Mouse (Mus musculus) midbrain, embryonic 16.5 days (tissue): ENCODE results near the gene Dspp. TPM values are rescaled to one million over a fixed set of nuclear protein-coding genes. Genes with fewer than 3 reads are reported as not detected.
A peak's percentile ranks its signal among the peaks of the same experiment; 100 is the strongest.

ENCODE experiments used
- ATAC-seq: fragments of 200-750 bp; cut with Nextera tagmentation; 2 replicates; pipeline ENCODE4 v1.8.0; 2017; ENCODE audit warnings: moderate TSS enrichment
- H3K27ac ChIP-seq: fragments of 300-500 bp; sonication (generic); 2 replicates; pipeline ENCODE4 v1.5.1; 2014; ENCODE audit warnings: mild to moderate bottlenecking, low read length, mixed read lengths
- H3K27me3 ChIP-seq: fragments of 300-500 bp; sonication (generic); 2 replicates; pipeline ENCODE4 v1.6.1; 2014; ENCODE audit warnings: low read depth, low read length, mixed read lengths; ENCODE audit not compliant: control insufficient read depth, insufficient read depth
- H3K36me3 ChIP-seq: fragments of 300-500 bp; sonication (generic); 2 replicates; pipeline ENCODE4 v1.6.1; 2014; ENCODE audit warnings: mild to moderate bottlenecking, low read length, moderate library complexity, mixed read lengths; ENCODE audit not compliant: control insufficient read depth, insufficient read depth
- H3K4me1 ChIP-seq: fragments of 300-500 bp; sonication (generic); 2 replicates; pipeline ENCODE4 v1.6.1; 2014; ENCODE audit warnings: mild to moderate bottlenecking, low read length, mixed read lengths; ENCODE audit not compliant: control insufficient read depth, insufficient read depth
- H3K4me2 ChIP-seq: fragments of 300-500 bp; sonication (generic); 2 replicates; pipeline ENCODE4 v1.6.1; 2014; ENCODE audit warnings: mild to moderate bottlenecking, low read length, mixed read lengths
- H3K4me3 ChIP-seq: fragments of 300-500 bp; sonication (generic); 2 replicates; pipeline ENCODE4 v1.5.1; 2014; ENCODE audit warnings: low read depth, mild to moderate bottlenecking, low read length, moderate library complexity, mixed read lengths
- H3K9ac ChIP-seq: fragments of 300-500 bp; sonication (generic); 2 replicates; pipeline ENCODE4 v1.6.1; 2014; ENCODE audit warnings: low read depth, low read length, mixed read lengths
- H3K9me3 ChIP-seq: fragments of 300-500 bp; sonication (generic); replicated peaks from 2 replicates; pipeline ENCODE4 v1.6.1; 2014; ENCODE audit warnings: mild to moderate bottlenecking, low read length, mixed read lengths; ENCODE audit not compliant: control insufficient read depth, poor library complexity, severe bottlenecking
- WGBS: fragments of 180-500 bp; shearing (Covaris S2); extraction: QIAGEN DNeasy Blood & Tissue Kit; methylation state at CpG from one replicate; pipeline ENCODE4 v1.1.7; 2014; 5-methylcytosine and 5-hydroxymethylcytosine counted together
- polyA plus RNA-seq: library from polyadenylated mRNA; unstranded; fragments of >200 nt; fragmentation: Nextera tagmentation; extraction: Ambion mirVana; gene quantifications from 2 replicates; pipeline ENCODE4 v1.2.1, GENCODE M21; 2015

Dspp gene
- polyA plus RNA-seq, 1 experiment from 2014 or later = not detected

- Histone ChIP-seq H3K4me1 (no peaks in the 10 kb centered on the region), H3K4me3 (no peak overlapping the region), H3K27me3 (no peaks in the 10 kb centered on the region), H3K36me3 (no peaks in the 10 kb centered on the region), H3K27ac (no peak overlapping the region), H3K9ac (no peak overlapping the region), H3K9me3 (no peaks in the 10 kb centered on the region), H3K4me2 (no peak overlapping the region)
- ATAC-seq = no peak
- WGBS = 84% methylated on average over 10 of the region's 10 CpGs
These were observed 32.5 kb upstream of the Dspp start for GRCm38 (mm10) chr5:104137920-104138541.

- Histone ChIP-seq H3K4me2 (no peak overlapping the region), H3K4me1 (no peaks in the 10 kb centered on the region), H3K4me3 (no peak overlapping the region), H3K27ac (no peak overlapping the region), H3K9ac (no peak overlapping the region), H3K36me3 (no peaks in the 10 kb centered on the region), H3K9me3 (no peaks in the 10 kb centered on the region), H3K27me3 (no peaks in the 10 kb centered on the region)
- no peak for ATAC-seq
- 79% methylated on average over 2 of the region's 2 CpGs for WGBS
These were observed 29.4 kb upstream of the Dspp start for GRCm38 (mm10) chr5:104141067-104141466.

- Histone ChIP-seq H3K36me3 (no peaks in the 10 kb centered on the region), H3K4me2 (no peak overlapping the region), H3K27me3 (no peaks in the 10 kb centered on the region), H3K9me3 (no peaks in the 10 kb centered on the region), H3K4me1 (no peaks in the 10 kb centered on the region), H3K9ac (no peak overlapping the region), H3K4me3 (no peak overlapping the region), H3K27ac (no peak overlapping the region)
- no peak for ATAC-seq
- WGBS = 85% methylated on average over 4 of the region's 4 CpGs
These were observed 26.5 kb upstream of the Dspp start for GRCm38 (mm10) chr5:104144057-104144456.

GRCm38 (mm10) chr5:104149349-104149748, 21.2 kb upstream of the Dspp start:
- Histone ChIP-seq H3K4me1 (no peaks in the 10 kb centered on the region), H3K27me3 (no peaks in the 10 kb centered on the region), H3K27ac (no peak overlapping the region), H3K9me3 (0 out of 2 replicates have a peak, but pooled peaks cover 2% of the 10 kb centered on the region), H3K36me3 (no peaks in the 10 kb centered on the region), H3K9ac (no peak overlapping the region), H3K4me2 (no peak overlapping the region), H3K4me3 (no peak overlapping the region)
- 83% methylated on average over 7 of the region's 7 CpGs for WGBS
- ATAC-seq = no peak

- 0 out of 2 replicates have a peak, but pooled peaks cover 2% of the 10 kb centered on the region for H3K9me3 ChIP-seq
- H3K4me1 ChIP-seq = no peaks in the 10 kb centered on the region
- no peak overlapping the region for H3K4me3 ChIP-seq
- ATAC-seq = no peak
- WGBS = 94% methylated on average over 6 of the region's 6 CpGs
- no peaks in the 10 kb centered on the region for H3K36me3 ChIP-seq
- H3K4me2 ChIP-seq = no peak overlapping the region
- no peak overlapping the region for H3K9ac ChIP-seq
- H3K27me3 ChIP-seq = no peaks in the 10 kb centered on the region
- no peak overlapping the region for H3K27ac ChIP-seq
These were observed 20.3 kb upstream of the Dspp start for GRCm38 (mm10) chr5:104150196-104150595.

GRCm38 (mm10) chr5:104157701-104158100, 12.8 kb upstream of the Dspp start:
- Histone ChIP-seq H3K9me3 (no peaks in the 10 kb centered on the region), H3K27ac (0 out of 2 replicates have a peak overlapping the region, but pooled peaks have one; percentile 30), H3K4me1 (no peaks in the 10 kb centered on the region), H3K4me2 (no peak overlapping the region), H3K9ac (no peak overlapping the region), H3K4me3 (no peak overlapping the region), H3K27me3 (no peaks in the 10 kb centered on the region), H3K36me3 (no peaks in the 10 kb centered on the region)
- no peak for ATAC-seq
- 97% methylated on average over 7 of the region's 7 CpGs for WGBS

GRCm38 (mm10) chr5:104158332-104159052, 12.0 kb upstream of the Dspp start:
- H3K27ac ChIP-seq = no peak overlapping the region
- H3K9me3 ChIP-seq = no peaks in the 10 kb centered on the region
- H3K4me2 ChIP-seq = no peak overlapping the region
- H3K27me3 ChIP-seq = no peaks in the 10 kb centered on the region
- H3K36me3 ChIP-seq = no peaks in the 10 kb centered on the region
- no peak overlapping the region for H3K4me3 ChIP-seq
- WGBS = 74% methylated on average over 7 of the region's 7 CpGs
- no peak overlapping the region for H3K9ac ChIP-seq
- no peaks in the 10 kb centered on the region for H3K4me1 ChIP-seq
- ATAC-seq = peak; percentile 58; the same call in 1 of the 2 replicates

- Histone ChIP-seq H3K9ac (no peak overlapping the region), H3K36me3 (no peaks in the 10 kb centered on the region), H3K4me2 (no peak overlapping the region), H3K4me1 (no peaks in the 10 kb centered on the region), H3K4me3 (no peak overlapping the region), H3K27me3 (no peaks in the 10 kb centered on the region), H3K9me3 (no peaks in the 10 kb centered on the region), H3K27ac (no peak overlapping the region)
- 77% methylated on average over 3 of the region's 3 CpGs for WGBS
- ATAC-seq = no peak
These were observed 9.9 kb upstream of the Dspp start for GRCm38 (mm10) chr5:104160581-104160980.

- Histone ChIP-seq H3K9ac (no peak overlapping the region), H3K27ac (no peak overlapping the region), H3K4me2 (no peak overlapping the region), H3K4me1 (no peaks in the 10 kb centered on the region), H3K9me3 (no peaks in the 10 kb centered on the region), H3K4me3 (no peak overlapping the region), H3K27me3 (no peaks in the 10 kb centered on the region), H3K36me3 (no peaks in the 10 kb centered on the region)
- no peak for ATAC-seq
- WGBS = 86% methylated on average over 1 of the region's 1 CpGs
These were observed 9.1 kb upstream of the Dspp start for GRCm38 (mm10) chr5:104161390-104161789.
